Mouse (Mus musculus) gastrocnemius, adult 2 months (tissue): ENCODE results near the gene Mgst1. TPM values are rescaled to one million over a fixed set of nuclear protein-coding genes. Genes with fewer than 3 reads are reported as not detected.

Experiments used
- DNase-seq: peaks from one replicate; pipeline ENCODE4 v3.0.0; 2022
- H3K27ac ChIP-seq: fragments of 200-600 bp; 2 replicates; pipeline ENCODE4 v1.8.1; 2022; ENCODE audit warnings: mild to moderate bottlenecking
- H3K4me3 ChIP-seq: fragments of 200-600 bp; 2 replicates; pipeline ENCODE4 v1.8.1; 2022; ENCODE audit warnings: mild to moderate bottlenecking, moderate library complexity
- CTCF ChIP-seq: fragments of 200-600 bp; IDR thresholded peaks from 2 replicates; pipeline ENCODE4 v1.8.1; 2022; ENCODE audit warnings: antibody characterized with exemption, mild to moderate bottlenecking, moderate library complexity
- intact Hi-C: fragments of 180-260 bp; cut with DNase I; formaldehyde crosslinking; loops from one replicate; pipeline ENCODE4 v1.15.1; 2025
- long read RNA-seq, 2 experiments: library from polyadenylated mRNA; stranded (forward); transcript quantifications; one replicate each; pipeline ENCODE4 v2.0.0; 2021
- total RNA-seq, 2 experiments: library from RNA; stranded (reverse); gene quantifications; 2 replicates each; pipeline ENCODE4 v1.2.3; 2021

Mgst1 gene
- 10 to 100 TPM; 47.4 to 69.0 TPM for total RNA-seq
- long read RNA-seq, experiment 1, transcript Mgst1-201 (4 exons, 1,167 nt): major isoform, 37 of 41 reads
- long read RNA-seq, experiment 1, partial matches to known transcripts: 0 of 41 reads
- long read RNA-seq, experiment 1, other reads (novel, unspliced or antisense): 3 of 41 reads
- long read RNA-seq, experiment 2, transcript Mgst1-201 (4 exons, 1,167 nt): major isoform, 64 of 75 reads
- long read RNA-seq, experiment 2, partial matches to known transcripts: 4 of 75 reads
- long read RNA-seq, experiment 2, other reads (novel, unspliced or antisense): 6 of 75 reads

GRCm38 (mm10) chr6:138139930-138140329 is at the start of gene Mgst1:
Gene Mgst1 (plus strand): TSS chr6:138140316.
- intact Hi-C loops: no loop called here
- TF ChIP-seq CTCF: no peak
- DNase-seq: no peak
- Histone ChIP-seq H3K27ac (peak within 1 kb of the TSS; percentile 84), H3K4me3 (peak within 1 kb of the TSS; percentile 76)

GRCm38 (mm10) chr6:138092432-138092831 is 47.7 kb upstream of the Mgst1 start:
- TF ChIP-seq CTCF: no peak
- no peak for DNase-seq
- intact Hi-C loops: no loop called here

GRCm38 (mm10) chr6:138095060-138095459 is 45.1 kb upstream of the Mgst1 start:
- Histone ChIP-seq H3K4me3 (no peak overlapping the region), H3K27ac (no peak overlapping the region)
- no peak for DNase-seq
- TF ChIP-seq CTCF: no peak
- intact Hi-C loops: no loop called here

More at GRCm38 (mm10) chr6:138092432-138092831, 47.7 kb upstream of the Mgst1 start:
- Histone ChIP-seq H3K27ac (no peak overlapping the region), H3K4me3 (no peak overlapping the region)

- intact Hi-C loops: no loop called here
- Histone ChIP-seq H3K27ac (no peak overlapping the region), H3K4me3 (no peak overlapping the region)
- TF ChIP-seq CTCF: no peak
- DNase-seq: no peak
Measured at GRCm38 (mm10) chr6:138099646-138100045, 40.5 kb upstream of the Mgst1 start.

GRCm38 (mm10) chr6:138101843-138102242 is 38.3 kb upstream of the Mgst1 start:
- intact Hi-C loops: no loop called here
- TF ChIP-seq CTCF: no peak
- no peak overlapping the region for H3K4me3 ChIP-seq
- no peak for DNase-seq
- no peak overlapping the region for H3K27ac ChIP-seq

GRCm38 (mm10) chr6:138102940-138103339 is 37.2 kb upstream of the Mgst1 start:
- Histone ChIP-seq H3K27ac (no peak overlapping the region), H3K4me3 (no peak overlapping the region)
- TF ChIP-seq CTCF: no peak
- no peak for DNase-seq
- intact Hi-C loops: no loop called here

- no peak for TF ChIP-seq CTCF
- H3K4me3 ChIP-seq: no peak overlapping the region
- DNase-seq: no peak
- H3K27ac ChIP-seq: no peak overlapping the region
- intact Hi-C loops: no loop called here
Measured at GRCm38 (mm10) chr6:138104559-138104958, 35.6 kb upstream of the Mgst1 start.

GRCm38 (mm10) chr6:138117496-138117895 is 22.6 kb upstream of the Mgst1 start:
- TF ChIP-seq CTCF: no peak
- intact Hi-C loops: no loop called here
- Histone ChIP-seq H3K4me3 (no peak overlapping the region), H3K27ac (no peak overlapping the region)
- DNase-seq: peak; percentile 49

GRCm38 (mm10) chr6:138128392-138129335 is 11.5 kb upstream of the Mgst1 start:
- TF ChIP-seq CTCF: no peak
- H3K27ac ChIP-seq: peak overlapping the region; percentile 48
- intact Hi-C loops: no loop called here
- peak; percentile 21 for DNase-seq
- H3K4me3 ChIP-seq: no peak overlapping the region

- TF ChIP-seq CTCF: no peak
- intact Hi-C loops: no loop called here
- DNase-seq: no peak
Measured at GRCm38 (mm10) chr6:138130541-138130940, 9.6 kb upstream of the Mgst1 start.

GRCm38 (mm10) chr6:138140336-138140735 is 220 bp downstream of the Mgst1 start:
- intact Hi-C loops: no loop called here
- peak overlapping the region; percentile 76 for H3K4me3 ChIP-seq
- DNase-seq: peak; percentile 71
- no peak for TF ChIP-seq CTCF
- H3K27ac ChIP-seq: peak overlapping the region; percentile 84

More at GRCm38 (mm10) chr6:138130541-138130940, 9.6 kb upstream of the Mgst1 start:
- H3K27ac ChIP-seq: no peak overlapping the region
- no peak overlapping the region for H3K4me3 ChIP-seq

GRCm38 (mm10) chr6:138141111-138141592 is 1.0 kb downstream of the Mgst1 start:
- DNase-seq: peak; percentile 78
- Histone ChIP-seq H3K4me3 (peak overlapping the region; percentile 76), H3K27ac (peak overlapping the region; percentile 84)
- intact Hi-C loops: no loop called here
- no peak for TF ChIP-seq CTCF

GRCm38 (mm10) chr6:138142604-138143003 is 2.5 kb downstream of the Mgst1 start:
- intact Hi-C loops: no loop called here
- H3K4me3 ChIP-seq: peak overlapping the region; percentile 76
- peak overlapping the region; percentile 84 for H3K27ac ChIP-seq
- DNase-seq: no peak
- TF ChIP-seq CTCF: no peak
